Mouse (Mus musculus) heart, postnatal 0 days (tissue): ENCODE measurements around the gene F13b. TPM values are rescaled to one million over a fixed set of nuclear protein-coding genes. Genes with fewer than 3 reads are reported as not detected.

Experiments used
- ATAC-seq: fragments of 200-750 bp; cut with Nextera tagmentation; 2 replicates; pipeline ENCODE4 v1.8.0; 2017; ENCODE audit warnings: low read depth, moderate number of reproducible peaks, moderate library complexity; ENCODE audit not compliant: insufficient read depth
- DNase-seq: peaks from one replicate; pipeline ENCODE4 v3.0.0-alpha.2; 2016; ENCODE audit warnings: low spot score
- H3K27ac ChIP-seq: fragments of 300-500 bp; sonication (generic); 2 replicates; pipeline ENCODE4 v1.5.1; 2014; ENCODE audit warnings: low read depth, mild to moderate bottlenecking
- H3K27me3 ChIP-seq: fragments of 300-500 bp; sonication (generic); 2 replicates; pipeline ENCODE4 v1.6.1; 2014; ENCODE audit warnings: low read length, mixed read lengths; ENCODE audit not compliant: control insufficient read depth, insufficient read depth
- H3K36me3 ChIP-seq: fragments of 300-500 bp; sonication (generic); replicated peaks from 2 replicates; pipeline ENCODE4 v1.6.1; 2014; ENCODE audit warnings: low read length, mixed read lengths; ENCODE audit not compliant: control insufficient read depth, insufficient read depth
- H3K4me1 ChIP-seq: fragments of 300-500 bp; sonication (generic); 2 replicates; pipeline ENCODE4 v1.6.1; 2014; ENCODE audit warnings: antibody characterized with exemption; ENCODE audit not compliant: control insufficient read depth, insufficient read depth
- H3K4me2 ChIP-seq: fragments of 300-500 bp; sonication (generic); 2 replicates; pipeline ENCODE4 v1.6.1; 2014; ENCODE audit warnings: low read depth, mild to moderate bottlenecking, low read length, moderate library complexity
- H3K4me3 ChIP-seq: fragments of 300-500 bp; sonication (generic); 2 replicates; pipeline ENCODE4 v1.5.1; 2014; ENCODE audit warnings: low read depth, low read length
- H3K9ac ChIP-seq: fragments of 300-500 bp; sonication (generic); replicated peaks from 2 replicates; pipeline ENCODE4 v1.6.1; 2014; ENCODE audit warnings: low read depth, low read length, mixed read lengths
- H3K9me3 ChIP-seq: fragments of 300-500 bp; sonication (generic); replicated peaks from 2 replicates; pipeline ENCODE4 v1.6.1; 2016; ENCODE audit warnings: low read length; ENCODE audit not compliant: control insufficient read depth
- CTCF ChIP-seq: IDR thresholded peaks from 2 replicates; pipeline ENCODE4 v1.5.1; 2016; ENCODE audit warnings: antibody characterized with exemption, control low read depth, low read depth
- EP300 ChIP-seq: IDR thresholded peaks from 2 replicates; pipeline ENCODE4 v1.6.1; 2016; ENCODE audit warnings: antibody characterized with exemption, low read depth
- WGBS: fragments of 180-500 bp; shearing (Covaris S2); extraction: QIAGEN DNeasy Blood & Tissue Kit; methylation state at CpG from one replicate; pipeline ENCODE4 v1.1.7; 2014; 5-methylcytosine and 5-hydroxymethylcytosine counted together
- polyA plus RNA-seq: library from polyadenylated mRNA; unstranded; fragments of >200 nt; fragmentation: Nextera tagmentation; extraction: Ambion mirVana; gene quantifications from 2 replicates; pipeline ENCODE4 v1.2.1, GENCODE M21; 2015
- total RNA-seq: library from RNA; depleted of rRNA; stranded (reverse); fragments of >200 nt; gene quantifications from 2 replicates; pipeline ENCODE4 v1.2.3, GENCODE M21; 2014; ENCODE audit warnings: low replicate concordance; rRNA removed

The F13b gene
- total and polyA plus RNA-seq, 2 experiments from 2014 or later, result not detected

DNA sequence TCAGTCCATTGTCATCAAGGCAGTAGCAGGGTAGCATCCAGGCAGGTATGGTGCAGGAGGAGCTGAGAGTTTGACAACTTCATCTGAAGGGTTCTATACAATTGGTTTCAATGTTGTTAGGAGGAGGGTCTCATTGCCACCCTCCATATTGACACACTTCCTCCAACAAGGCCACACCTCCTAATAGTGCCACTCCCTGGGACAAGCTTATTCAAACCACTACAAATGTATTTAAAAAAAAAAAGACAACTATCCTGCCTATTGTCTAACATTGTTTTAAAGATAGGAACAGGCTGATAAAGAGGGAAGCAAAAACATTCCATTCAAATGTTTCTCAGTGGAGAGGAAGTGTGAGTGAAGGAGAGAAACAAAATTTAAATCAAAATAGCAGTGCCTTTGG is 1.8 kb upstream of the F13b start:
- Histone ChIP-seq H3K4me3 (no peak overlapping the region), H3K27me3 (no peaks in the 10 kb centered on the region), H3K36me3 (peaks cover 12% of the 10 kb centered on the region), H3K27ac (no peak overlapping the region), H3K9ac (no peak overlapping the region), H3K4me1 (no peaks in the 10 kb centered on the region), H3K9me3 (no peaks in the 10 kb centered on the region), H3K4me2 (no peak overlapping the region)
- no peak for TF ChIP-seq CTCF
- no peak for TF ChIP-seq EP300
- DNase-seq (no peak), ATAC-seq (no peak)

DNA sequence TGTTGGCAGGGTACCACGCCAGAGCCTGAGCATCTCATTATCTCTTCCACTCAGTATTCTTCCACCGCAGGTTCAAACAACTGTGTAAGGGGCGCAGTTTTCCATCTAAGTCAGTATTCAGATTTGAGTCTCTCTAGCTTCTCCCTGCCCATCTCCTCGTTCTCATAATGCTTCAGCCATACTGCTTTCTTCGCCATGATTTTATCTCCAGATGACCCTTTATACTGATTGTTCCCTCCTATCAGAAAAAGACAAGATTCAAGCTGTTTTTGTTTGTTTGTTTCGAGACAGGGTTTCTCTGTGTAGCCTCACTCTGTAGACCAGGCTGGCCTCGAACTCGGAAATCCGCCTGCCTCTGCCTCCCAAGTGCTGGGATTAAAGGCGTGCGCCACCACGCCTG is 13.1 kb downstream of the F13b start:
- H3K36me3 ChIP-seq, result no peaks in the 10 kb centered on the region
- H3K4me3 ChIP-seq, result no peak overlapping the region
- H3K27me3 ChIP-seq, result no peaks in the 10 kb centered on the region
- WGBS, result 82% methylated on average over 12 of the region's 12 CpGs
- TF ChIP-seq EP300 (no peak), CTCF (no peak)
- DNase-seq (no peak), ATAC-seq (no peak)
- no peak overlapping the region for H3K27ac ChIP-seq
- no peak overlapping the region for H3K9ac ChIP-seq
- no peaks in the 10 kb centered on the region for H3K4me1 ChIP-seq
- no peaks in the 10 kb centered on the region for H3K9me3 ChIP-seq
- no peak overlapping the region for H3K4me2 ChIP-seq

DNA sequence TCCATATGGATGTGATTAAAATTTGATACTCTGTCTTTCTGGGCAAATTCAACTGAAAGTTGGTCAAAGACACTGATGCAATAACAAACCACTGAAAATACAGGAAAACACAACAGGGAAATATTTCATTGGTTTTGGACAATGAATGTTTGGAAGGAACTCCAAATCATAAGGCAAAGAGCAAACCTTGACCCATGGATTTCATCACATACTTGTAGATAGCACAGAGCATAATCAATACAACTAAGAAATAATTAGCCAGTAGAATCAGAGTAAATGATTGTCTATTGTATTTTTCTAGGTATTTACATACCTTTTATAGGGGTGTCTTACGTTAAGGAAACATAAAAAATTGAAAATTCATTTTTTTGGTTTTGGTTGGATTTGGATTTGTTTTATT is 47.0 kb downstream of the F13b start:
- DNase-seq (no peak), ATAC-seq (no peak)
- Histone ChIP-seq H3K4me3 (no peak overlapping the region), H3K36me3 (no peaks in the 10 kb centered on the region), H3K27me3 (no peaks in the 10 kb centered on the region), H3K9ac (no peak overlapping the region), H3K4me2 (no peak overlapping the region), H3K9me3 (no peaks in the 10 kb centered on the region), H3K4me1 (no peaks in the 10 kb centered on the region), H3K27ac (no peak overlapping the region)
- TF ChIP-seq CTCF, result no peak
- TF ChIP-seq EP300, result no peak
- 83% methylated on average over 1 of the region's 1 CpGs for WGBS

DNA sequence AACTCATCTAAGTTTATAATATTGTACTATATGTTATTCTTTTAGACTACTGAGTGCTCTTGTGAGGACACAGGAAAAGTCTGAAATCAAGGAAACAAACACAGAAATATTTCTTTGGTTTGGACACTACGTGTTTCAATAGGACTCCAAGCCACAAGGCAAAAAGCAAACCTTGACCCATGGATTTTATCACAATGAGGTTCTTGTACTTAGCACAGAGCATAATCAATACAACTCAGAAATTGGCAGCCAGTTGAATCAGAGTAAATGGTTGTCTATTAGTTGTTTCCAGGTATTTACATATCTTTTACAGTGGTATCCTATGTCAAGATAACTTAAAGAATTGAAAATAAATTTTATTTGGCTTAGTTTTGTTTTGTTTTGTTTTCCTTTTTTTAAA is 49.8 kb downstream of the F13b start:
- Histone ChIP-seq H3K4me2 (no peak overlapping the region), H3K4me1 (no peaks in the 10 kb centered on the region), H3K9me3 (no peaks in the 10 kb centered on the region), H3K4me3 (no peak overlapping the region), H3K9ac (no peak overlapping the region), H3K36me3 (no peaks in the 10 kb centered on the region), H3K27ac (no peak overlapping the region), H3K27me3 (no peaks in the 10 kb centered on the region)
- TF ChIP-seq EP300 (no peak), CTCF (no peak)
- WGBS, result 69% methylated on average over 1 of the region's 1 CpGs
- ATAC-seq (no peak), DNase-seq (no peak)

DNA sequence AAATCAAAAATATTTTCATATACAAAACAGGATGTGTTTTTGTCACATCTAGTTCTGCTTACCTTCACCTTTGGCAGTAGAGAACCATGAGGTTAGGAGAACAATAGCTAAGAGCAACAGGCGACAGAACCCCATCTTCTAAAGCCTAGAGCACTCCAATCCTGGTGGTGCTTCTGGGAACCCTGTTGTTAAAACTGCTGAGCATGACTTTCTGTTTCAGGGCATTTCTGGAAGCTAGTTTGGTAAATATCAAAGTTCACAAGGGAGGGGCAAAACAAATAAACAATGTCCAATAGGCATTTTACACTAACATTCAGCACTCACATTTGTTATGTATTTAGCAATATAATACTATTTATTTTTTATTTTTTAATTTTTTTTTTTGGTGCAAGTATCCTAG is 58.5 kb downstream of the F13b start, which contains the start of gene Cfhr1:
Cfhr1 (minus strand) TSS at position 249 of the 400 bp plus-strand sequence.
- H3K36me3 ChIP-seq, result no peaks in the 10 kb centered on the region
- H3K4me1 ChIP-seq, result no peaks in the 10 kb centered on the region
- no peak within 1 kb of the TSS for H3K9ac ChIP-seq
- 51% methylated on average over 1 of the region's 1 CpGs for WGBS
- no peak for DNase-seq
- no peak for TF ChIP-seq CTCF
- TF ChIP-seq EP300, result no peak
- ATAC-seq, result no peak
- no peak within 1 kb of the TSS for H3K4me2 ChIP-seq
- H3K27me3 ChIP-seq, result no peaks in the 10 kb centered on the region
- no peaks in the 10 kb centered on the region for H3K9me3 ChIP-seq
- no peak within 1 kb of the TSS for H3K27ac ChIP-seq
- H3K4me3 ChIP-seq, result no peak within 1 kb of the TSS

Other genes with a start within 250 kb of the F13b start
- gene Crb1, start 124.6 kb upstream of the F13b start, total RNA-seq, result 0.38 TPM in 1 of 2 replicates, not detected in the other
- 0.12 and 0.16 TPM in 2 replicates for gene Crb1, start 124.6 kb upstream of the F13b start, polyA plus RNA-seq
- gene Zbtb41, start 79.4 kb upstream of the F13b start, total RNA-seq, result 9.2 and 13.6 TPM in 2 replicates
- gene Zbtb41, start 79.4 kb upstream of the F13b start, polyA plus RNA-seq, result 3.7 and 4.5 TPM in 2 replicates
- 13.6 and 15.1 TPM in 2 replicates for gene Aspm, start 46.9 kb upstream of the F13b start, total RNA-seq
- gene Aspm, start 46.9 kb upstream of the F13b start, polyA plus RNA-seq, result 3.1 and 3.8 TPM in 2 replicates
- not detected in 2 replicates for gene Cfhr1, start 58.6 kb downstream of the F13b start, total RNA-seq
- not detected in 2 replicates for gene Cfhr1, start 58.6 kb downstream of the F13b start, polyA plus RNA-seq